Mouse (Mus musculus) midbrain, embryonic 11.5 days (tissue): ENCODE data around the gene Gm21976. TPM values are rescaled to one million over a fixed set of nuclear protein-coding genes. Genes with fewer than 3 reads are reported as not detected.

Experiments
- ATAC-seq: fragments of 200-750 bp; cut with Nextera tagmentation; 2 replicates; pipeline ENCODE4 v1.8.0; 2017; ENCODE audit warnings: moderate TSS enrichment, moderate library complexity; ENCODE audit not compliant: low FRiP score
- DNase-seq: peaks from one replicate; pipeline ENCODE4 v3.0.0; 2015; ENCODE audit warnings: low spot score; ENCODE audit errors: missing footprints
- H3K27ac ChIP-seq: fragments of 300-500 bp; sonication (generic); 2 replicates; pipeline ENCODE4 v1.5.1; 2014; ENCODE audit warnings: low read depth, low read length
- H3K27me3 ChIP-seq: fragments of 300-500 bp; sonication (generic); 2 replicates; pipeline ENCODE4 v1.6.1; 2014; ENCODE audit warnings: mild to moderate bottlenecking, low read length, moderate library complexity, mixed read lengths; ENCODE audit not compliant: control insufficient read depth, insufficient read depth
- H3K36me3 ChIP-seq: fragments of 300-500 bp; sonication (generic); 2 replicates; pipeline ENCODE4 v1.6.1; 2014; ENCODE audit warnings: mild to moderate bottlenecking, low read length, moderate library complexity, mixed read lengths; ENCODE audit not compliant: control insufficient read depth, insufficient read depth
- H3K4me1 ChIP-seq: fragments of 300-500 bp; sonication (generic); 2 replicates; pipeline ENCODE4 v1.6.1; 2014; ENCODE audit warnings: low read length; ENCODE audit not compliant: control insufficient read depth, insufficient read depth
- H3K4me2 ChIP-seq: fragments of 300-500 bp; sonication (generic); 2 replicates; pipeline ENCODE4 v1.6.1; 2014; ENCODE audit warnings: mild to moderate bottlenecking, moderate library complexity
- H3K4me3 ChIP-seq: fragments of 300-500 bp; sonication (generic); 2 replicates; pipeline ENCODE4 v1.5.1; 2014; ENCODE audit warnings: low read depth, low read length
- H3K9ac ChIP-seq: fragments of 300-500 bp; sonication (generic); 2 replicates; pipeline ENCODE4 v1.6.1; 2014; ENCODE audit warnings: low read length
- H3K9me3 ChIP-seq: fragments of 300-500 bp; sonication (generic); 2 replicates; pipeline ENCODE4 v1.6.1; 2016; ENCODE audit warnings: low read length; ENCODE audit not compliant: control insufficient read depth
- WGBS: fragments of 180-500 bp; shearing (Covaris S2); extraction: QIAGEN DNeasy Blood & Tissue Kit; methylation state at CpG from one replicate; pipeline ENCODE4 v1.1.7; 2014; 5-methylcytosine and 5-hydroxymethylcytosine counted together
- polyA plus RNA-seq: library from polyadenylated mRNA; unstranded; fragments of >200 nt; fragmentation: Nextera tagmentation; extraction: Ambion mirVana; gene quantifications from 2 replicates; pipeline ENCODE4 v1.2.1, GENCODE M21; 2014

The Gm21976 gene
- polyA plus RNA-seq, 1 experiment from 2014 or later = not detected

DNA sequence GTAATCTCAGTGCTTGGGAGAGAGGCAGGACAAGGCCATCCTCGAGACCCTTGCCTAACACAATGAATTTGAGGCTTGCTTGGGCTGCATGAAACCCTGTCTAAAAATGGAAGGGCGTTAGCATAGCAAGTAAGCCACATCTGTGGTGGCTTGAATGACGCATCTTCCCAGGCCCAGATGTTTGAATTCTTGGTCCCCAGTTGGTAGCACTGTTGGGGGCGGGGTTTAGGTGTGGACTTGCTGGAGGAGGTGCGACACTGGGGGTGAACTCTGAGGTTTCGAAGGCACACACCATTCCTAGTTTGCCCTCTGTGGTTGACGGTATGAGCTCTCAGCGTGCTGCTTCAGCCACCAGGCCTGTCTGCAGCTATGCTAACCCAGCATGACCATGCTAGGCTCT is 12.0 kb downstream of the Gm21976 start:
- Histone ChIP-seq H3K27ac (no peak overlapping the region), H3K36me3 (no peaks in the 10 kb centered on the region), H3K9me3 (no peaks in the 10 kb centered on the region), H3K9ac (no peak overlapping the region), H3K4me3 (no peak overlapping the region), H3K4me1 (no peaks in the 10 kb centered on the region), H3K4me2 (no peak overlapping the region), H3K27me3 (no peaks in the 10 kb centered on the region)
- ATAC-seq (no peak), DNase-seq (no peak)
- WGBS = 78% methylated on average over 8 of the region's 8 CpGs

- H3K4me2 ChIP-seq = no peak overlapping the region
- DNase-seq (peak; percentile 19), ATAC-seq (no peak)
- H3K36me3 ChIP-seq = no peaks in the 10 kb centered on the region
- H3K9me3 ChIP-seq = no peaks in the 10 kb centered on the region
- no peak overlapping the region for H3K4me3 ChIP-seq
- H3K9ac ChIP-seq = no peak overlapping the region
- no peaks in the 10 kb centered on the region for H3K27me3 ChIP-seq
- H3K4me1 ChIP-seq = no peaks in the 10 kb centered on the region
- 51% methylated on average over 5 of the region's 5 CpGs for WGBS
- H3K27ac ChIP-seq = no peak overlapping the region
Observed at GRCm38 (mm10) chr13:98296072-98296471, 16.4 kb downstream of the Gm21976 start.

GRCm38 (mm10) chr13:98297883-98298482 is 18.3 kb downstream of the Gm21976 start:
- 91% methylated on average over 6 of the region's 6 CpGs for WGBS
- ATAC-seq (no peak), DNase-seq (peak; percentile 82)
- Histone ChIP-seq H3K9ac (no peak overlapping the region), H3K9me3 (no peaks in the 10 kb centered on the region), H3K4me1 (no peaks in the 10 kb centered on the region), H3K27ac (no peak overlapping the region), H3K36me3 (no peaks in the 10 kb centered on the region), H3K27me3 (no peaks in the 10 kb centered on the region), H3K4me3 (no peak overlapping the region), H3K4me2 (no peak overlapping the region)

GRCm38 (mm10) chr13:98298833-98299758 is 19.4 kb downstream of the Gm21976 start:
- peak; percentile 84 for ATAC-seq
- 56% methylated on average over 21 of the region's 21 CpGs for WGBS
- no peaks in the 10 kb centered on the region for H3K9me3 ChIP-seq
- H3K9ac ChIP-seq = peak overlapping the region; percentile 44; the same call in 1 of the 2 replicates
- H3K4me3 ChIP-seq = no peak overlapping the region
- 0 out of 2 replicates have a peak overlapping the region, but pooled peaks have one; percentile 15 for H3K4me2 ChIP-seq
- peak; percentile 99 for DNase-seq
- H3K27ac ChIP-seq = no peak overlapping the region
- H3K4me1 ChIP-seq = no peaks in the 10 kb centered on the region
- no peaks in the 10 kb centered on the region for H3K27me3 ChIP-seq
- no peaks in the 10 kb centered on the region for H3K36me3 ChIP-seq

DNA sequence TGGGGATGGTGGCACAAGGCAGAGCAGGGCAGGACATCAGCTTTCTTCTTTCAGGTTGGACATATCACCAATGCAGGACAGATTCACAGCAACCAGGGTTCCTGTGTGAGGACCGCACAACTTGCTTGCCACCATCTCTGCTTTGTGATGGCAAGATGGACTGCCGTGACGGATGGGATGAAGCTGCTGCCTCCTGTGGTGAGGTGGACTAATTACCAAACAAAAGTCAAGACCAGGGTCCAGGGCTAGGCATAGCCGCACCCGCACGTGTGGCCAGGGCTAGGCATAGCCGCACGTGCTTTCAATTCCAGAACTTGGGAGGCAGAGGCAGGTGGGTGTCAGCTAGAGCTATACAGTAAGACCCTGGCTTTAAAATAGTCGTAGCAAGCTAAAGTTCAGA is 25.6 kb downstream of the Gm21976 start:
- H3K4me1 ChIP-seq = no peaks in the 10 kb centered on the region
- no peaks in the 10 kb centered on the region for H3K27me3 ChIP-seq
- no peak overlapping the region for H3K27ac ChIP-seq
- H3K9me3 ChIP-seq = no peaks in the 10 kb centered on the region
- H3K36me3 ChIP-seq = peaks cover 3% of the 10 kb centered on the region; the same call in 1 of the 2 replicates
- H3K4me2 ChIP-seq = no peak overlapping the region
- WGBS = 87% methylated on average over 9 of the region's 9 CpGs
- H3K9ac ChIP-seq = no peak overlapping the region
- DNase-seq = no peak
- ATAC-seq = peak; percentile 22; the same call in 1 of the 2 replicates
- H3K4me3 ChIP-seq = no peak overlapping the region

GRCm38 (mm10) chr13:98306393-98306792 is 26.7 kb downstream of the Gm21976 start:
- ATAC-seq = no peak
- Histone ChIP-seq H3K36me3 (peaks cover 7% of the 10 kb centered on the region; the same call in 1 of the 2 replicates), H3K4me1 (no peaks in the 10 kb centered on the region), H3K9ac (no peak overlapping the region), H3K9me3 (no peaks in the 10 kb centered on the region), H3K4me3 (no peak overlapping the region), H3K4me2 (no peak overlapping the region), H3K27me3 (no peaks in the 10 kb centered on the region), H3K27ac (no peak overlapping the region; the same call in 1 of the 2 replicates)
- DNase-seq = no peak
- 48% methylated on average over 5 of the region's 5 CpGs for WGBS

DNA sequence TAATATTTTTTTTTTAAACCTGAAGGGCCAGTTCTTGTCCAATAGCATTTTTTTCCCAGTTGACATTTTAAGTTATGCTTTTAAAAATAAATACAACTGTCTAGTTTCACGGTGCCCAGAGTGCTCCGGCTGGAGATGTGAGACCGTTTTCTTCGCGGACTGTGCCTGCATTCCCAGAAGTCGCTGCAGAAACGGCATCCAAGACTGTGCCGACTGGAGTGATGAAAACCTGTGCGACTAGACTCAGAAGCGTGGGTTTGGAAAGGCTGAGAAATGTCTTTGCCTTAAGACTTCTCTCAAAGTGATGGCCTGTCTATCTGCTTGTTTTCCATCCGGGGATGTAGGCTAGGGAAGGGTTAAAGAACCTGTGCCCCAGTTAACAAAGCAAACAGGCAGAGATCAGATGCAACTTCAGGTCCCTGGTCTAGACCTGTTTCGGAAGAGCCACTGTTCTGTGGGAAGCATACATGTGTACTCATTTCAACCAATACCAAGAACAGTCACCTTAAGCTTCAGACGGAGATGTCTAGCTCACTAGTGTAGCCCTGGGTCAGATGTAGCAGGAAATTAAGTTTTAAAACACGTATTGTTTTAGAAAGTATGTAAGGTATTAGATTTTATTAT is 27.3 kb downstream of the Gm21976 start:
- H3K36me3 ChIP-seq = peaks cover 9% of the 10 kb centered on the region; the same call in 1 of the 2 replicates
- no peaks in the 10 kb centered on the region for H3K9me3 ChIP-seq
- H3K4me1 ChIP-seq = no peaks in the 10 kb centered on the region
- DNase-seq = peak; percentile 71
- H3K4me3 ChIP-seq = no peak overlapping the region
- no peak for ATAC-seq
- no peak overlapping the region for H3K27ac ChIP-seq
- no peak overlapping the region for H3K4me2 ChIP-seq
- no peak overlapping the region for H3K9ac ChIP-seq
- H3K27me3 ChIP-seq = no peaks in the 10 kb centered on the region
- 60% methylated on average over 14 of the region's 14 CpGs for WGBS

- Histone ChIP-seq H3K9me3 (no peaks in the 10 kb centered on the region), H3K9ac (no peak overlapping the region), H3K36me3 (peaks cover 15% of the 10 kb centered on the region; the same call in 1 of the 2 replicates), H3K27ac (no peak overlapping the region), H3K4me1 (no peaks in the 10 kb centered on the region), H3K4me2 (no peak overlapping the region), H3K4me3 (no peak overlapping the region), H3K27me3 (no peaks in the 10 kb centered on the region)
- 87% methylated on average over 5 of the region's 5 CpGs for WGBS
- DNase-seq (peak; percentile 61), ATAC-seq (no peak)
Observed at GRCm38 (mm10) chr13:98308004-98308403, 28.3 kb downstream of the Gm21976 start.
